Mouse (Mus musculus) thymus, postnatal 25 days (tissue): Measurements from ENCODE around the gene Mars2.

ENCODE experiments used
- DNase-seq: peaks from one replicate; pipeline ENCODE4 v3.0.0; 2022

Mars2 gene

GRCm38 (mm10) chr1:55223026-55223425, 14.0 kb upstream of the Mars2 start:
- DNase-seq, result no peak

- no peak for DNase-seq
Observed at GRCm38 (mm10) chr1:55224111-55224510, 12.9 kb upstream of the Mars2 start.

GRCm38 (mm10) chr1:55225398-55225797, 11.6 kb upstream of the Mars2 start:
- no peak for DNase-seq

GRCm38 (mm10) chr1:55226011-55226857, 10.7 kb upstream of the Mars2 start, which contains the start of gene Rftn2:
Gene Rftn2 (minus strand): TSS chr1:55226782.
- no peak for DNase-seq

- no peak for DNase-seq
Observed at GRCm38 (mm10) chr1:55227376-55227775, 9.6 kb upstream of the Mars2 start.

GRCm38 (mm10) chr1:55228256-55228884, 8.6 kb upstream of the Mars2 start:
- no peak for DNase-seq

- DNase-seq, result no peak
Observed at GRCm38 (mm10) chr1:55234910-55235520, 2.0 kb upstream of the Mars2 start.

- DNase-seq, result no peak
Observed at GRCm38 (mm10) chr1:55236487-55236886, 490 bp upstream of the Mars2 start.

- DNase-seq, result no peak
Observed at GRCm38 (mm10) chr1:55237643-55238161, 725 bp downstream of the Mars2 start.

GRCm38 (mm10) chr1:55238496-55238895, 1.5 kb downstream of the Mars2 start:
- peak; percentile 14 for DNase-seq

- DNase-seq, result peak; percentile 44
Observed at GRCm38 (mm10) chr1:55239237-55239636, 2.3 kb downstream of the Mars2 start.

- DNase-seq, result no peak
Observed at GRCm38 (mm10) chr1:55246374-55246773, 9.4 kb downstream of the Mars2 start.

- no peak for DNase-seq
Observed at GRCm38 (mm10) chr1:55264385-55264784, 27.4 kb downstream of the Mars2 start.

- no peak for DNase-seq
Observed at GRCm38 (mm10) chr1:55265447-55265846, 28.5 kb downstream of the Mars2 start.

GRCm38 (mm10) chr1:55279081-55279480, 42.1 kb downstream of the Mars2 start:
- no peak for DNase-seq
